Mouse (Mus musculus): ENCODE measurements around the gene Nudt13. TPM values are rescaled to one million over a fixed set of nuclear protein-coding genes. Genes with fewer than 3 reads are reported as not detected.
"Not testable (repeated sequence)": the region's sequence is repeated elsewhere in the genome, so short reads cannot be mapped to it uniquely, and the experiment has no call there.

Nudt13 gene
- total RNA-seq (2021): 10 to 100 TPM; 20.5 to 27.9 TPM
- long read RNA-seq, experiment 1, transcript Nudt13-201 (9 exons, 2,494 nt): major isoform, 5 of 9 reads
- long read RNA-seq, experiment 1, partial matches to known transcripts: 2 of 9 reads
- long read RNA-seq, experiment 1, other reads (novel, unspliced or antisense): 2 of 9 reads
- long read RNA-seq, experiment 2, partial matches to known transcripts: 0 of 11 reads
- long read RNA-seq, experiment 2, other reads (novel, unspliced or antisense): 6 of 11 reads

DNA sequence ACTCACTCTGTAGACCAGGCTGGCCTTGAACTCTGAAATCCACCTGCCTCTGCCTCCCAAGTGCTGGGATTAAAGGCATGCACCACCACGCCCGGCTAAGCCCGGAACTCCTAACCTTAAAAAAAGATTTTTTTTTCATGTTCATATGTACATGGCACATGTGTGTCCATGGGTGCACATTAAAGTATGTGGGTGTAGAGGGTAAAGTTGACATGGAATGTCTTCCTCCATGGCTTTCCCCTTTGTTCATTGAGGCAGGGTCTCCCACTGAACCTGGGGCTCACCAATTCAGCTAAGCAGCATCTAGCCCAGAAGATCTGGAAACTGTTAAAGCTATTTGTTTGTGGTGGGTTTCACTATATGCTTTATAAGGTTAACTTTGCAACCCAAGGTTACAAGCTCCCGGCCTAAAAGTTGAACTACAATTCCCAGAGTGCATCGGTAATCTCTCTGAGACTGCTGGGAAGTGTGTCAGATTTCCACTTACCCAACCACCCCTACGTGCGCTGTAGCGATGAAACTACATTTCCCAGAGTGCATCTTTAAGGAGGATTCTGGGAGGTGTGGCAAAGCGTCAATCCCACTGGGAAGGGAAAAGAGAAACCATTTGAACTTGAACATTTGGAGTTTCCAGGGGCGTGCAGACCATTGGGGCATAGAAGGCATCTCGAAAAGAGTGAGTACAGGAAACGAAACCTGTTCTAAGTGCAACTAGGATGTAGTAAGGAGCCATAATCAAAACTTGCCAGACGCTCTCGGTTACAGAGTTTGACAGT is at the start of gene Nudt13:
Nudt13 (plus strand) TSS at position 581 of the 776 bp plus-strand sequence.
- DNase-seq: peak; percentile 80
- intact Hi-C loops (cut with DNase I; ENCODE audit: low total_unique reads): no loop called here

DNA sequence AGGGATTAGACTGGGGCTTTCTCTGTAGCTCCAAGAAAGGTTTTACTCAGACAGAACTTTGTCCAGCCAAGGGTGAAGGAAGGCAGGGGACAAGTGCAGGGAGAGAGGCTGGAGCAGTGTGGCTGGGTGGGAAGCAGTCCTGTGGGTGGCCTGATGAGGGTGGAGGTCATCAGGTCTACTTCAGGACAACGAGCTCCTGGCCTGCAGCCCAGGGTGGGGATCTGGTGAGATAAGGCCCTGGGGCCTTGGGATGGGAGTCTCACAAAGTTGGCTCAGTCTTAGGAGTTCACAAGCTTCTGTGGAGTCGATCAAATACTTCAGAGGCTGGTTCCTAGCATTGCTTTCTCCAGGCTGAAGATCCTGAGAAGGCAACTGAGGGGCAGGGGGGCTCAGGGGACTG is 49.2 kb upstream of the Nudt13 start:
- peak; percentile 69 for DNase-seq
- intact Hi-C loops (cut with DNase I; ENCODE audit: low total_unique reads): no loop called here

GRCm38 (mm10) chr14:20245861-20246260 is 48.6 kb upstream of the Nudt13 start:
- DNase-seq: no peak
- intact Hi-C loops (cut with DNase I; ENCODE audit: low total_unique reads): no loop called here

GRCm38 (mm10) chr14:20246811-20247266 is 47.7 kb upstream of the Nudt13 start:
- intact Hi-C loops (cut with DNase I; ENCODE audit: low total_unique reads): no loop called here
- peak; percentile 76 for DNase-seq

DNA sequence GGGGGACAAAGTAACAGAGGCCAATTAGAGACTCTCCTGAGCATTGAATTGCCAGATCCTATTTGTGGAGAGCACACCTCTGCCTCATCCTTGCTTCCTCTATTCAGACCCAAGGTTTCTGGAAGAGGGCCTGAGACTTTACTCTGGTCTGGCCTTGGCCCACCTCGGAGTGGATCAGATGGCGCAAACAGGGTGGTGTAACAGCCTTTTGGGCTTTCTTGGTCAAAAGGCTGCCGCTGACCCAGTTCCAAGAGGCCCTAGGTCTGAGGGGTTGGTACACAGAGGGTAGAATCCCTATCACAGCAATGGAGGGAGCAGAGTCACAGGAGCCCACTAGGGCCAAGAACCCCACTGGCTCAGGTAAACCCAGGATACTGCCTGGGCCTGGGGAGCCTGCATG is 46.5 kb upstream of the Nudt13 start:
- intact Hi-C loops (cut with DNase I; ENCODE audit: low total_unique reads): no loop called here
- DNase-seq: no peak

DNA sequence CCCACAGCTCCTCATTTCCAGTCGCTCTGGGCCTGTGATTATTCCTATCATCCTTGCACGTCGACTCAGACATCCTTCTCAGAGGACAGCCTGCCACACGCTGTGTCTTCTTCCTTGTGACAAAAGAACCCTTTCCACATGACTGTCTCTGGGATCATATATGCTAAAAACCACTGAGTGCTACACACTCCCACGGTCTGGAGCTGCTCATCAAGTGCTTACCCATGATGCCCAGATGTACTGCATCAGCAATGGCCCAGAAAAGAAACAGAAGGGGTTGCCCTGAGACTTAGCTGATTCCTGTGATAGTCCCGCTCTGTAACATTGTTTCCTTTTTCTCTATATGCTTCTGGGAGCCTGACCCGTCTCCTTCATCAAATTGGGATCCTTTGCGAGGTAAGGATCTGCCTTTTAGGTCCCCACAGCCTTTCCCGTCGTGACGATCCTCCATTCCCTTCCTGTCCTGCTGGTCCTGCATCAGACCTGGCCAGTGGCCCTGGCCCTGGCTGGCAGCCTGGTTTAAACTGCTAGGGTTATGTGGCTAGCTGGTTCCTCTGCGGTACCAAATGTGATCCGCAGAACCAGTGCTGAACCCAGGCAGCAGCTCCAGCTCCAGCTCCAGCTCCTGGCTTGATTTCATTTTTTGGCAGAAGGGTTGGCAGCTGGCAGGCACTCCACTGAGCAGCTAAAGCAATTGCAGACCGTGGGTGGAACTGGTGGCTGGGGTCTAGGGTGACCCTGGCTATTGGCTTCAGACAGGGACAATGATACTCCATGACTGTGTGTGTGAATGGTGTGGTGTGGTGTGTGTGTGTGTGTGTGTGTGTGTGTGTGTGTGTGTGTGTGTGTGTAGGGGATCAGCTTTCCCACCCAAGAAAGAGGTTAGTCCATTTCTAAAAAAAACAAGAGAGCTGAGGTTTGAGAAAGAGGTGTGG is 44.0 kb upstream of the Nudt13 start:
- intact Hi-C loops (cut with DNase I; ENCODE audit: low total_unique reads): no loop called here
- peak; percentile 32 for DNase-seq

- intact Hi-C loops (cut with DNase I; ENCODE audit: low total_unique reads): loop anchor here (1.0 kb wide), 1 partner anchor 144 kb away; no protein-coding TSS in a partner anchor
- DNase-seq: peak; percentile 65
These were observed 36.0 kb upstream of the Nudt13 start for GRCm38 (mm10) chr14:20258185-20259113.

DNA sequence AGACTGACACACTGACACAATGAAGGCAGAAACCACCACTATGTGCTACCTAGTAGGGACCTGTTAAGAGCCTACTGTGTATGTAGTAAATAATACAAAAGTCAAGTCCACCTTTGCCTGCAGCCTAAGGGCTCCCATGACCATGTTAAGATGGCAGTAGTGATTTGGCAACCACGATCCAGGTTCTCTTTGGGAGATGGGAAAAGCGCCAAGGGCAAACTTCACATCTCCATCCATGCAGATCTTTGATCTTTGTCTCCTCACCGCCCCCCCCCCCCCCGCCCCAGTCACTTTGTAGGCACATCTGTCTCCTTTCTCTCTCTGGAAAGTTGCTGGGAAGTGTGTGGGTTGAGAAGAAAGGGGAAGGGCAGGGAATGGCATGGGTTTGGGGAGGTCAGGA is 32.2 kb upstream of the Nudt13 start:
- DNase-seq: no peak
- intact Hi-C loops (cut with DNase I; ENCODE audit: low total_unique reads): no loop called here

- DNase-seq: no peak
- intact Hi-C loops (cut with DNase I; ENCODE audit: low total_unique reads): no loop called here
These were observed 26.1 kb upstream of the Nudt13 start for GRCm38 (mm10) chr14:20268421-20268820.

GRCm38 (mm10) chr14:20269082-20269809 is 25.3 kb upstream of the Nudt13 start, which contains the start of gene Kcnk16:
TSS of gene Kcnk16 (minus strand) at chr14:20269199.
- no peak for DNase-seq
- intact Hi-C loops (cut with DNase I; ENCODE audit: low total_unique reads): no loop called here

GRCm38 (mm10) chr14:20291391-20291790 is 3.1 kb upstream of the Nudt13 start:
- intact Hi-C loops (cut with DNase I; ENCODE audit: low total_unique reads): no loop called here
- no peak for DNase-seq

- intact Hi-C loops (cut with DNase I; ENCODE audit: low total_unique reads): no loop called here
- DNase-seq: no peak
These were observed 450 bp downstream of the Nudt13 start for GRCm38 (mm10) chr14:20294947-20295346.

GRCm38 (mm10) chr14:20297616-20298015 is 3.1 kb downstream of the Nudt13 start:
- intact Hi-C loops (cut with DNase I; ENCODE audit: low total_unique reads): no loop called here
- no peak for DNase-seq

- intact Hi-C loops (cut with DNase I; ENCODE audit: low total_unique reads): no loop called here
- DNase-seq: no peak
These were observed 3.6 kb downstream of the Nudt13 start for GRCm38 (mm10) chr14:20298131-20298530.

DNA sequence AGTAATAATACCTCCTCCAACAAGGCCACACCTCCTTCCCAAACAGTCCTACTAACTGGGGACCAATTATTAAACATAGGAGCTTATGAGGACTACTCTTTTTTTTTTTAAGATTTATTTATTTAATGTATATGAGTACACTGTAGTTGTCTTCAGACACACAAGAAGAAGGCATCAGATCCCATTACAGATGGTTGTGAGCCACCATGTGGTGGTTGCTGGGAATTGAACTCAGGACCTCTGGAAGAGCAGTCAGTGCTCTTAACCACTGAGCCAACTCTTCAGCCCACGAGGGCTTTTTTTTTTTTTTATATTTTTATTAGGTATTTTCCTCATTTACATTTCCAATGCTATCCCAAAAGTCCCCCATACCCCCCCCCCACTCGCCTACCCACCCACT is 10.6 kb downstream of the Nudt13 start:
- intact Hi-C loops (cut with DNase I; ENCODE audit: low total_unique reads): not testable (repeated sequence)

DNA sequence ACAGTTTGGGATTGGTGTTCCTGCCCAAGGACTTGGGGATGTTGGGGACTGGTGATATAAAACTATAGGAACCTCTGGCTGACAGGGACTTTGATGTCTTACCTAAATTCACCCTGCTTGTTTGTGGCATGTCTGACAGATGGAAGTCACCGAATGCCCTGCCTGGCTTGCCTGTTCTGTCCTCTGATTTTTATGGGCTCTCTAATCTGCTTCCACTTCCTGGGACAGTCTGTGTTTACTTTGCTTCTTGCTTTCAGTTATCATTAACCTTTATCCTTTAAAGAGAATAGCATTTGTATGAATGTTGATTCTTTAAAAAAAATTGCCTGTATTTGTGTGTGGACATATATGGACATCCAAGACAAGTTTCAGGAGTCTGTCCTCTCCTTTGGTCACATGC is 20.6 kb downstream of the Nudt13 start:
- no peak for DNase-seq
- intact Hi-C loops (cut with DNase I; ENCODE audit: low total_unique reads): no loop called here

More for the DNA sequence above, 10.6 kb downstream of the Nudt13 start:
- DNase-seq: not testable (repeated sequence)

- intact Hi-C loops (cut with DNase I; ENCODE audit: low total_unique reads): no loop called here
- DNase-seq: peak; percentile 15
These were observed 24.9 kb downstream of the Nudt13 start for GRCm38 (mm10) chr14:20319420-20319819.

GRCm38 (mm10) chr14:20324196-20324595 is 29.7 kb downstream of the Nudt13 start:
- intact Hi-C loops (cut with DNase I; ENCODE audit: low total_unique reads): no loop called here
- no peak for DNase-seq
